Mouse (Mus musculus): Measurements from ENCODE around the gene Ftsj3.
A peak's percentile ranks its signal among the peaks of the same experiment; 100 is the strongest.

Ftsj3 gene

DNA sequence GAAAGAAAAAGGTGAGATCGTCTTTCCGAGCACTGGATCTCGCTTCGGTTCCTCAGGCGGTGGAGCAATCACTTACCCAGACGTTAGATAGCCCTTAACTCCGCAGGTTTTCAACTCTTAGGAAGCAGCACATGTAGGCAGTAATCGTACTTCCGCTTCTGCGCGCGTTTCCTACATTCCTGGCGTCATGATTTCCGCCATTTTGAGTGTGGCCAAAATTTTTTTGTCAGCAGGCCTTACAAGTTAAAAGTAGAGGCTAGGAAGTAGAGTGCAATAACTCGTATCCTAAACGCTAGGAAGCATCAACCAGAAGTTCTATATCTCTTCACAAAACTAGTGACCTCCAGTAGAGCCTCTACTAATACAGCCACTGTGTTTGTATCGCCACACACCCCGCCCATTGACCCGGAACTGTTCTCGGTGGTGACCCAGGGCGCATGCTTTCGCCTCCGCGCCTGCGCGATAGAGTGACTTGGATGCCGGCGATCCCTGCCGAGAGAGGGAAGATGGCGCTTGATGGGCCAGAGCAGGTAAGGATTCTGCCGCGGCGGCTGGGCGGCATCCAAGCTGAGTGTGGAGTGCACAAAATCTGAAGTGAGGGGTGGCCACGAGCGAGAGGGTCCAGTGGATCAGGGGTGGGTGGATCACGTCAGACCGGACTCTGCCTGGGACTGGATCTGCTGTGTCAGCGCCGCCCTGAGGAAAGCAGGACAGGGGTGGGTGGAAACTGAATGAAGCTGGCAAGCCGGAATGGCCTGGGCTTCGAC, at the start of gene Ftsj3, which contains the start of gene Psmc5:
Gene Ftsj3 (minus strand): TSS at position 395 of the 767 bp plus-strand sequence.
Gene Psmc5 (plus strand): TSS at position 470 of the 767 bp plus-strand sequence.
- peak; percentile 95 for DNase-seq

DNA sequence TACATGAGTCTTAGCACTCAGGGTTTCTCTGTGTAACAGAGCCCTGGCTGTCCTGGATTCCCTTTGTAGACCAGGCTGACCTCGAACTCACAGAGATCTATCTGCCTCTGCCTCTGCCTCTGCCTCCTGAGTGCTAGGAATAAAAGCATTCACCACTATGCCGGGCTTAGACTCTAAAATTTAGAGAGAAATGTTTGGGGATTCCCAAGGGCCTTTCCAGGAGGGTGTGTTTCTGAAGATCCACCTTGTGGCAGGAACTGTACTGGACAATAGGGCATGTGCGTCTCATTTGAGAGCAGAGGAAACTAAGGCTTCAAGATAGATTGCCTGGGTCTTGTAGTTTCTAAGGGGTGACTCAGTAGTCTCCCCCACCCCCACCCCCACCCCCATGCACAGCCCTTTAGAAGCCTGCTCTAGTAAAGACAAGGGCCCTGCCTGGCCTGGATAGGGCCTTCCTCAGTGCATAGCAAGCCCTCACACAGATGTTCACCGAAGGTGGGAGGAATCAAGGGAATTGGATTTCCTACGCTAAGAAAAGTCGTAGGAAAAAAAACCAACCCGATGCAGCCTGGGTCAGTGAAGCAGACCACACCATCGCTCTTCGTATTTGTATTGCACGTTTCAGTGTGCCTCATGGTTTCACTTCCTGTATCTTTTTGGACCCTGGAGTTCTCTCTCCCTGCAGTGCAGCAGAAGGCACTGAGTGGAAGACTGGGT, 49.6 kb upstream of the Ftsj3 start:
- no peak for DNase-seq

DNA sequence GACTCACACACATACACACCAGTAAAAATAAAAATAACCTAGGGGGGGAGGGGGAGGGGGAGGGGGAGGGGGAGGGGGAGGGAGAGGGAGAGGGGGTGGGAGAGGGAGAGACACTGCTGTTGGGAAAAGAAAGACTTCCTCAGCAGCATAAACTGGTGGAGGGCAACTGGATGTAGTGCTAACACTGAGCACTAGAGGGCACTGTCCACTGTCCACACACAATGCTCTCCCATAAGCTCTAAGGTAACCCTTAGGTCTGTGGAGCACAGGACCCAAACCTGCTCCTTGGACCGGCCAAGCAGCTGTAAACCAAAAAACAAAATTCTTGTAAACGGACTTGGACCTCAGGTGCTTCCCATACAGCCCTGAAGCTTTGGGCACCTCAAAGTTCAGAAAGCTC, 46.8 kb upstream of the Ftsj3 start:
- DNase-seq = no peak

DNA sequence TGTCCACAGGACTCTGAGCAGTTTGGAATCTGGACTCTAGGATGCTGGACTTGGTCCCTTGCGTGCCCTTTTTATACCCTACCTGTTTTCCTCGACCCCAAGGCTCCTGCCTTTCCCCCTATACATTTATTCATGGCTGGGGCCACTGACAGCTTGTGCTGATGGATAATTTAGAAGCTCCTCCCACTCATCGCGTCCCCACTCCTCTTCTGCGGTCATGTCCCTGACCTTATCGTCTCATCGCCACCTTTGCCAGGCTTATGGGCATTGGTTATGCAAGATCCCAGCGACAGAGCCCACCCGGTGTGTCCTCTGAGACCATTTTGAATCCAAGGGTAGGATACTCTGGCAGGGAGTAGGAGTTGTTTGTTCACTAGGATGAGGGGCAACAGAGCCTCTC, 45.9 kb upstream of the Ftsj3 start, which contains the start of gene Gh:
Gene Gh (minus strand): TSS at position 101 of the 400 bp plus-strand sequence.
- DNase-seq = no peak

- DNase-seq = no peak
Measured at GRCm38 (mm10) chr11:106291861-106292260, 36.0 kb upstream of the Ftsj3 start.

DNA sequence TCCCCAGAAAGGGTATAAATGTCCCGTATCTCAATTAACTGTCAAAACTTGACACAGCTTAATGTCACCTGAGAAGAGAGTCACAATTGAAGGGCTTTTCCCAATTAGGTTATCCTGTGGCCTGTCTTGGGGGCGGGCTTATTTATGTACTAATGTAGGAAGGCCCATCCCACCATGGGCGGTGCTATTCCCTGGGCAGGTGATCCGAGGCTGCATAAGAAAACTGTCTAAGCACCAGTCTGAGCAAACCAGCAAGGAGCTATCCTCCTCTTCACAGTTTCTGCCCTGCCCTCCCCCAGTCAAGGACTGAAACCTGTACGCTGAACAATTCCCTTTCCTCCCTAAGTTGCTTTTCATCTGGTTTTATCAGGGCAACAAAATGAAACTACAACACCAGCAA, 34.5 kb upstream of the Ftsj3 start:
- no peak for DNase-seq

DNA sequence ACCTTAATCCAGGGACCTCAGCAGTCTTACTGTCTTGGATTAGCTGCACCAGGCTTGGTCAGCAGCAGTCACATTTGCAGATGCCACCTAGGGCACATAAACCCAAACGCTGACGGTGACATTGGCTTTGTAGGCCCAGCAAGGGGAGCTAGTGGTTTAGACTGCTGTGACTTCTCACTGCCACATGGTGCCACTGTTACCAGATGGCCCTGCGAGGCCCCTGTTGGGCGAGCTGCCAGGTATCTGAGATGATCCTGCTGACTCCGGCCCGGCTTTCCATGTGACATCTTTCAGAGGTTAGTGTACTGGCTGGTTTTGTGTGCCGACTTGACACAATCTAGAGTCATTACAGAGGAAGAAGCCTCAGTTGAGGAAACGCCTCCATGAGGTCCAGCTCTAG, 33.5 kb upstream of the Ftsj3 start:
- DNase-seq = no peak

DNA sequence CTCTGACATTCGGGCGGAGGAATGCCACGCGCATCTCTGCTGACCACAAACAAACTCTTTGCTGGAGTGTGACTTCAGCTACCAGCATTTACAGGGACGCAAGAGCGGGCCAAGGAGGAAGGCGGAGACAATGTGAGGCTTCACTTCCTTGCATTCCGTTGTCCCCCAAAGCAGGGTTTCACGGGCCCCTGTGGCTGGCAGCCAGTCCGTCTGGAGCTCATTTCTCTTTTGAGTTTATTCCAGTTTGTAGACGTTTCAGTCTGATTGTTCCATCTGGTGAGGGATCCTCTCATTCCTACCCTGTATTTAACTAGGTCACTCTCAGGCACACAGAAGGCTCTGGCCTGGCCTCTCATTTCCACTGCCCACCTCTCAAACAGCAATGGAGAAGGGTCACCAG, 31.1 kb upstream of the Ftsj3 start:
- no peak for DNase-seq

- no peak for DNase-seq
Measured at GRCm38 (mm10) chr11:106286206-106286605, 30.3 kb upstream of the Ftsj3 start.

GRCm38 (mm10) chr11:106284126-106284525, 28.2 kb upstream of the Ftsj3 start:
- DNase-seq = no peak

DNA sequence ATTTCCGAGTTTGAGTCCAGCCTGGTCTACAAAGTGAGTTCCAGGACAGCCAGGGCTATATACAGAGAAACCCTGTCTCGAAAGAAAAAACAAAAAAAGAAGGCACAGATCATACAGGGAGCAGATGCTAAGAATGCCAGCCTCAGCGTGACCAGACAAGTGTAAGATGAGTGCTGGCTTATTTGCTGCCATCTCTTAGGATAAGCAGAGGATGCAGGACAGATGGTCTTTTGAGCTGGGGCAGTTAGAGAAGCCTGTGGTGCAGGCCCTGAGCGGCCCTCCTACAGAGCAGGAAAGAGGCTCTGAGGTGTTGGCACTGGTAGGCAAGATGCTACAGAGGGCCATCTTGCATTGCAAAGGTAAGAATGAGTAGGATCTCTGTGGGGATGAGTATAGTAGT, 27.5 kb upstream of the Ftsj3 start:
- DNase-seq = no peak

DNA sequence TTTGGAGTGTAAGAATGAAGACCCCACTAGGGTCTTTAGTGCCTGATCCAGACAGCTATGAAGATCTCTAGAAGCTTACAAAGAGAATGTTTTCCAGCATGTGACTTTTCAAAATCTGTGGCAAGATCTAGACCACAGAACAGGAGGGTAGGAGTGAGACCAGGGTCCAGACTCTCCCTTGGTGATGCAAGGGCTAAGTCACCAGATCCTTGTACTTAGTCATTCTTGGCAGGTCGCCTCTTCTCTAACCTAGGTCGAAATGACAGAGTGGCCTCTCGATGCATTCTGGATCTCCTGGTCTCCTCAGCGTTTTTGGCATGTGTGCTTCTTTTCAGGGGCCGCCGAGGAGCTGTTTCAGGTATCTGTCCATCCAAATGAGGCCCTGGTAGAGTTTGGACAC, 26.6 kb upstream of the Ftsj3 start:
- no peak for DNase-seq

- peak; percentile 87 for DNase-seq
Measured at GRCm38 (mm10) chr11:106276454-106276853, 20.6 kb upstream of the Ftsj3 start, which contains the start of gene Tcam1. TSS of gene Tcam1 (plus strand) at chr11:106276672.

DNA sequence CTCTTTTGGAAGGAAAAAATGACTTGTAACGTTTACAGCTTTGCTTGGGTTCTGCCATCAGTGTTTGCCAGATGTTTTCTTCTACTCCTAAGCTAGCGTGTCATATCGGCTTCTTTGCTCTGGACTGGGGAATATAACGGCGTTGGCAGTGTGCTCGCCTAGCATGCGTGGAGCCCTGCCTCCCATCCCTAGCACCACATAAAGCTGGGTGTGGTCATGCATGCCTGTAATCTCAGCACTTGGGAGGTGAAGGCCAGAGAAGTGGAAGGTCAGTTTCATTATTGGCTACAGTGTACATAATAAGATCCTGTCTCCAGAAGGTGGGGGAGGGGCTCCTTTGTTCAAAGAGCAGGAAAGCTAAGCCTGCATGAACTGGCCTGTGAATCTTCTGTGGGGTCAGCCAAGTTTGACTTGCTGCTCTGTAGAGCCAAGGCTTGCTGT, 19.1 kb upstream of the Ftsj3 start:
- DNase-seq = no peak

DNA sequence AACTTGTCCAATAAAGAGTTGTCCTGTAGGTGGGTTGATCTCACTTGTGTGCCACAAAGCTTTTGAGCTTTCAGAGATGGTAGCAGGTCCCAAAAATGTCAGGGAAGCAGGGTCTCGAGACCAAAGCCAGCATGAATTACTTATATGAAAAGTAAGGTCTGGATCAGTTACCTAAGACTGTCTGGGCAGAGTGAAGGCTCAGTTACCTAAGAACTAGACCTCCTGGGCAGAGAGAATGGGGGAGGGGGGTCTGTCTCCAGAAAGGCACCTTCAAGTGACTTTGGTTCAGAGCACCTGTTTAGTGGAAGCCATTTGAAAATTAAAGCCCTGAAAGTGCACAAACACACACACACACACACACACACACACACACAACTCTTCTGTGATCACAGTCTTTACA, 18.5 kb upstream of the Ftsj3 start:
- DNase-seq = no peak

- no peak for DNase-seq
Measured at GRCm38 (mm10) chr11:106273811-106274210, 17.9 kb upstream of the Ftsj3 start.

DNA sequence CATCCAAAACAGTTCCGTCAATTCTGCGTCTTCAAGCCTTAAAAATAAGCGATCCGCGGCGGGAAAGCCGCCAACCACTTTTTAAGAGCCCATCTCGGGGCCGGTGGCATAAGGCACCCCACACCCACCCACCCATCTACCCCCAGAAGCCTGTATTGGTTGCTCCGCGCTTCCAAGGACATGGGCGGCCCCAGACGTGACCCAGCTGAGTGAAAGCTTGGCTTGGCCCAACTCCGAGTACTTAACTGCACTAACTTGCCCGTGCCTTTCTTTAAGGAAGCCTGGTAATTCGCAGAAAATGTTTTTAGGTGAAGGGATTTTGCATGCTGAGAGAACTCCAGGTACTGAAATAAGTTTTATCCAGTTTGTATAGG, 17.4 kb upstream of the Ftsj3 start:
- no peak for DNase-seq

DNA sequence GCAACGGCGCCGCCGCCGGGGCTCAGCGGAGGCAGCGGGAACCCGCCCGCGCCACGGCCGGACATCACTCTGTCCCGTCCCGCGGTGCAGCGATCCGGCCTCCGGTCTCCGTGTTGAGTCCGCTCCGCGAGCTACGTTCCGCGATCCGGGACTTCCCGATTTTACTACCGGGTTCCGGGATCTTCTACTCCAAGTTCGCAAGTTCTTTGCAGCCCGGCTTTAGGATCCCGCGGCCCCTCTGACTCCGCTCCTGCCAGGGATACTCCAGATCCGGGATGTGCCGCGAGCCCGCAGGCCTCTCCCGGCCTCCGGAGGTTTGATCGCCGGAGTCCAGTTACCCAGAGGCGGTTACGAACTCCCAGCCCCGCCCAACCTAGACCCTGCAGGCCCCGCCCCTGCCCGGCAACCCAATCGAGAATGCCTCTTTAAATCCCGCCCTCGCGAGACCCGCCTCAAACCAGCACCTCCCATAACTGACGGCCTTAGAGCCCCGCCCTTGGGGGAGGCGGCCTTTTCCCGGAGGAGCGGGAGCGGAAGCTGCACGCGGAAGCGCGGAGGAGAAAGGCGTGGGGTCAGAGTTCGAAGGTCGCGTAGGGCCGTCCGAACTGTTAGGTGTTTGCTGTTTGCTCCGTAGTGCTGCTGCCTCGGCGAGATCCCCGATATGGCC, 16.9 kb upstream of the Ftsj3 start, which contains the start of gene Smarcd2:
Gene Smarcd2 (minus strand): TSS at position 329 of the 667 bp plus-strand sequence.
- peak; percentile 99 for DNase-seq

DNA sequence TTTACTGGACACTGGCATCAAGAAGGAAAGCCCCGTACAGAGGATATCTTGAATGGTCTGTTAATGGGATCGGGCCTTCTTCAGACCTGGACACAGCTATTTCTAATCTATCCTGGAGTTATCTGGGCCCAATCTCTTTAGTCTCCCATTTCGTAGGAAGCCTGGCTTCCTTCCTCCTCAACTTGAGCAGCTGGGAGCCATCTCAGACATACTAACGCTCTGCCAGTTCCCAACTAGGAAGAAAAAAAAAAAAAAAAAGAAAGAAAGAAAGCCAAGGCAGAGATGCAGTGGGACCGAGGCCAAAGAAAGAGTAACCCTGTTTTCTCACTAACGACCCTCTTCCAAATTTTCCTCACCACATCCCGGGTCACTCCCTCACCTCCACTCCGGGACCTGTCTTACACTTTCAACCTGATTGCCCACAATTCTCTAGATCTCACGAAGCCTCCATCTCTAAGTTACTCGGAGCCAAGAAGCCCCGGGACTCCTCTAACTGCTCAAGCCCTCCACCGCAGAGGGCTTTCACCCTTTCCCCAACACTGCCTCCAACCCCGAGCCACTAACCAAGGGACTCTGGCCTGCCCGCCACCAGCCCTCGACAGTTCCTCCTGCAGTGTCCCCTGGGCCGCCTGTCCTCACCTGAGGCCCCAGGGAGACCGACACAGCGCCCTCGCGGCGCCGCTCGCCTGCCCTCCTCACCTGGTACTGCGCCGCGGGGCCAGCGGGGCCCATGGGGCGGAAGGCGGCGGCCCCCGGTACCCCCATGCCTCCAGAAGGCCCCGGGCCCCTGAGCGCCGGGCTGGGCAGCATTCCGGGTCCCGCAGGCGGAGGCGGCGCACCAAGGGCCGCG, 16.1 kb upstream of the Ftsj3 start:
- no peak for DNase-seq

DNA sequence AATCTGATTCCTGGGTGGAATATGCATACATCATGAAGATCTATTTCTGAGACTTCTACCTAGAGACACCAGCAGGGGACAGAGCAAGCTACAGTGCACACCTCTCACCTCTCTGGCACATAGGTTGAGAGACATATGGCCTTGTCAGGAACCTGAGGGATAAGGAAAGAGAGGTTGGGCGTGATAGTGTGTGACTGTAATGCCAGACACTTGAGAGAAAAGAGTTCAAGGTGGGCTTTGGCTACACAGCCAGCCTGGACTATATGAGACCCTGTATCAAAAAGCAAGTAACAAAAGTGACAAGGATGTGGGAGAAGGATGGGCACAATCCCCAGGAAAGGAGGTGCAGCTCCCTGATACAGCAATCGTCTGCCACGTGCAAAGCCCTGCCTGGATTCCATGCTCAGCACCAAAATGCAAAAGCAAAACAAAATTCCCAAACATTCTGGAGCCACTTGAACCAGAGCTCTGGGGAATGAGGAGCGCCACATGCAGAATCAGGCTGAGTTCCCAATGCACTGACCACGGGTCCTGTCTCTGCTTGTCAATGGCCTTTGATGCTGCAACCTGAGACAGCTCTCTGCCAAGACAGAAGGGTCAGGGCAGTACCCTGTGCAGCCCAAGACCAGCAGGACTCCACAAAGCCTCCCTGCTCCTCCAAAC, 15.4 kb upstream of the Ftsj3 start:
- no peak for DNase-seq

- no peak for DNase-seq
Measured at GRCm38 (mm10) chr11:106269060-106269431, 13.2 kb upstream of the Ftsj3 start.

Measured in right cerebral cortex, postnatal 25 days (tissue).